ENCODE assay signal across 21 mouse cellular contexts in genomic region chr8:111890911-111891303, GRCm38 (mm10). TPM values are rescaled to one million over a fixed set of nuclear protein-coding genes. Genes with fewer than 3 reads are reported as not detected.
DNase-seq lines count a peak whose midpoint lies in the region; ATAC-seq lines count a peak whose summit lies in the region.
"Had no signal": no experiment of that assay in that cellular context is flagged by ENCODE, and none has a peak within 500 bp of the region (broad histone marks: within the 10 kb centered on the region; RNA-seq: fewer than 3 reads in every experiment).

No protein-coding gene starts in this region.

- no peak overlapping the region for H3K4me3 ChIP-seq in kidney, embryonic 14.5 days (ENCODE audit: low read length)
- H3K4me3 ChIP-seq in neural tube, embryonic 13.5 days: 0 out of 2 replicates have a peak overlapping the region, but pooled peaks have one; percentile 29
- H3K4me3 ChIP-seq in limb, embryonic 13.5 days: 0 out of 2 replicates have a peak overlapping the region, but pooled peaks have one; percentile 33

- no peaks in the 10 kb centered on the region for H3K9me3 ChIP-seq in kidney, embryonic 14.5 days (ENCODE audit: control insufficient read depth, low read length)
- no peaks in the 10 kb centered on the region for H3K9me3 ChIP-seq in neural tube, embryonic 13.5 days
- H3K9me3 ChIP-seq in limb, embryonic 13.5 days: no peaks in the 10 kb centered on the region
- H3K9me3 ChIP-seq: forebrain, embryonic 12.5 days; heart, embryonic 13.5 days; intestine, embryonic 15.5 days had no signal

- H3K27me3 ChIP-seq in kidney, embryonic 14.5 days (ENCODE audit: control insufficient read depth, insufficient read depth, low read length): peaks cover 27% of the 10 kb centered on the region
- H3K27me3 ChIP-seq in neural tube, embryonic 13.5 days: peaks cover 52% of the 10 kb centered on the region
- H3K27me3 ChIP-seq in limb, embryonic 13.5 days: peaks cover 64% of the 10 kb centered on the region

- ATAC-seq in kidney, embryonic 14.5 days (ENCODE audit: low FRiP score, low TSS enrichment): no peak
- no peak for ATAC-seq in neural tube, embryonic 13.5 days (ENCODE audit: low read depth)
- ATAC-seq in limb, embryonic 13.5 days (ENCODE audit: low FRiP score, low read depth): no peak
- ATAC-seq: liver, postnatal 0 days had no signal

- no peak overlapping the region for H3K4me2 ChIP-seq in kidney, embryonic 14.5 days (replicated peaks; ENCODE audit: low read depth, low read length)
- no peak overlapping the region for H3K4me2 ChIP-seq in neural tube, embryonic 13.5 days
- no peak overlapping the region for H3K4me2 ChIP-seq in limb, embryonic 13.5 days (replicated peaks)

- no peak for DNase-seq in kidney, adult 18-20 months
- DNase-seq in neural tube, embryonic 10.5 days (ENCODE audit: extremely low spot score, low spot score): no peak
- no peak for DNase-seq in gastrocnemius, postnatal 14 days
- no peak for DNase-seq in left cerebral cortex, adult 11 months (ENCODE audit: low spot score)
- DNase-seq: gastrocnemius, postnatal 10 days; heart, postnatal 4 days; kidney, postnatal 10 days; liver; liver, postnatal 0 days had no signal

- intact Hi-C loops in gastrocnemius, postnatal 14 days (cut with DNase I; ENCODE audit: low total_unique reads): no loop called here

- peak overlapping the region; percentile 40; the same call in 1 of the 2 replicates for H3K9ac ChIP-seq in kidney, embryonic 14.5 days (ENCODE audit: low read depth, low read length)
- H3K9ac ChIP-seq in neural tube, embryonic 13.5 days: no peak overlapping the region
- H3K9ac ChIP-seq in limb, embryonic 13.5 days: no peak overlapping the region
- H3K9ac ChIP-seq: forebrain, embryonic 12.5 days; heart, embryonic 13.5 days; intestine, embryonic 15.5 days; liver, postnatal 0 days had no signal

- 56% methylated on average over 6 of the region's 6 CpGs for WGBS in kidney, embryonic 14.5 days
- 62% methylated on average over 6 of the region's 6 CpGs for WGBS in neural tube, embryonic 13.5 days
- 57% methylated on average over 6 of the region's 6 CpGs for WGBS in limb, embryonic 13.5 days

- no peaks in the 10 kb centered on the region for H3K36me3 ChIP-seq in kidney, embryonic 14.5 days (ENCODE audit: control insufficient read depth, insufficient read depth, low read length)
- no peaks in the 10 kb centered on the region for H3K36me3 ChIP-seq in neural tube, embryonic 13.5 days
- H3K36me3 ChIP-seq in limb, embryonic 13.5 days: no peaks in the 10 kb centered on the region
- H3K36me3 ChIP-seq: forebrain, embryonic 12.5 days; G1E; heart, embryonic 13.5 days; intestine, embryonic 15.5 days had no signal

- no peak overlapping the region for H3K27ac ChIP-seq in kidney, embryonic 14.5 days (ENCODE audit: low read depth, low read length)
- no peak overlapping the region for H3K27ac ChIP-seq in neural tube, embryonic 13.5 days (replicated peaks)
- H3K27ac ChIP-seq in limb, embryonic 13.5 days: no peak overlapping the region
- H3K27ac ChIP-seq: forebrain, embryonic 12.5 days; heart, embryonic 13.5 days; intestine, embryonic 15.5 days; layer of hippocampus, adult 2 months; left cerebral cortex, adult 2 months had no signal

- peaks cover 17% of the 10 kb centered on the region; the same call in 1 of the 2 replicates for H3K4me1 ChIP-seq in kidney, embryonic 14.5 days (ENCODE audit: control insufficient read depth, insufficient read depth, low read length)
- peaks cover 17% of the 10 kb centered on the region for H3K4me1 ChIP-seq in neural tube, embryonic 13.5 days (replicated peaks)
- H3K4me1 ChIP-seq in limb, embryonic 13.5 days: peaks cover 18% of the 10 kb centered on the region

RNA-seq across cellular contexts. Expression of gene Tmem170, which starts 14.4 kb away (rescaled TPM):
- 10.6 and 11.7 TPM in 2 replicates for polyA plus RNA-seq in kidney, embryonic 14.5 days (2014; fragmentation: Nextera tagmentation; extraction: Ambion mirVana)
- polyA plus RNA-seq in neural tube, embryonic 13.5 days (2015; fragmentation: Nextera tagmentation; extraction: Ambion mirVana): 5.3 and 5.9 TPM in 2 replicates
- 7.5 and 8.6 TPM in 2 replicates for polyA plus RNA-seq in limb, embryonic 13.5 days (2015; fragmentation: Nextera tagmentation; extraction: Ambion mirVana)
- 1 to 10 TPM; 1.6 TPM for total RNA-seq in gastrocnemius, postnatal 14 days (2021)

RNA-seq across cellular contexts. Expression of gene Chst5, which starts 19.3 kb away (rescaled TPM):
- 0.97 and 1.1 TPM in 2 replicates for polyA plus RNA-seq in kidney, embryonic 14.5 days (2014; fragmentation: Nextera tagmentation; extraction: Ambion mirVana)
- 4.2 and 6.0 TPM in 2 replicates for polyA plus RNA-seq in neural tube, embryonic 13.5 days (2015; fragmentation: Nextera tagmentation; extraction: Ambion mirVana)
- 7.2 and 7.9 TPM in 2 replicates for polyA plus RNA-seq in limb, embryonic 13.5 days (2015; fragmentation: Nextera tagmentation; extraction: Ambion mirVana)
- total RNA-seq in gastrocnemius, postnatal 14 days (2021): 1 to 10 TPM; 1.6 to 1.7 TPM
- total RNA-seq: adrenal gland, adult 18-20 months; heart, postnatal 4 days; monocyte, adult 5-6 weeks had no signal
- polyA plus RNA-seq: C2C12; G1E; liver, postnatal 0 days had no signal

RNA-seq across cellular contexts. Expression of gene Cfdp1, which starts 36.8 kb away (rescaled TPM):
- 221 and 289 TPM in 2 replicates for polyA plus RNA-seq in kidney, embryonic 14.5 days (2014; fragmentation: Nextera tagmentation; extraction: Ambion mirVana)
- 175 and 197 TPM in 2 replicates for polyA plus RNA-seq in neural tube, embryonic 13.5 days (2015; fragmentation: Nextera tagmentation; extraction: Ambion mirVana)
- polyA plus RNA-seq in limb, embryonic 13.5 days (2015; fragmentation: Nextera tagmentation; extraction: Ambion mirVana): 260 and 262 TPM in 2 replicates
- total RNA-seq in gastrocnemius, postnatal 14 days (2021): 10 to 100 TPM; 21.5 to 30.1 TPM

RNA-seq across cellular contexts. Expression of gene Tmem231, which starts 42.8 kb away (rescaled TPM):
- polyA plus RNA-seq in kidney, embryonic 14.5 days (2014; fragmentation: Nextera tagmentation; extraction: Ambion mirVana): 11.6 and 18.7 TPM in 2 replicates
- 16.0 and 16.3 TPM in 2 replicates for polyA plus RNA-seq in neural tube, embryonic 13.5 days (2015; fragmentation: Nextera tagmentation; extraction: Ambion mirVana)
- 22.4 and 24.6 TPM in 2 replicates for polyA plus RNA-seq in limb, embryonic 13.5 days (2015; fragmentation: Nextera tagmentation; extraction: Ambion mirVana)
- 1 to 10 TPM; 1.1 to 1.4 TPM for total RNA-seq in gastrocnemius, postnatal 14 days (2021)
- total RNA-seq: monocyte, adult 5-6 weeks had no signal

RNA-seq across cellular contexts. Expression of gene Gabarapl2, which starts 49.6 kb away (rescaled TPM):
- 170 and 205 TPM in 2 replicates for polyA plus RNA-seq in kidney, embryonic 14.5 days (2014; fragmentation: Nextera tagmentation; extraction: Ambion mirVana)
- 491 and 502 TPM in 2 replicates for polyA plus RNA-seq in neural tube, embryonic 13.5 days (2015; fragmentation: Nextera tagmentation; extraction: Ambion mirVana)
- polyA plus RNA-seq in limb, embryonic 13.5 days (2015; fragmentation: Nextera tagmentation; extraction: Ambion mirVana): 163 and 169 TPM in 2 replicates
- total RNA-seq in gastrocnemius, postnatal 14 days (2021): 10 to 100 TPM; 73.9 to 78.5 TPM
